Mouse (Mus musculus) CH12.LX (cell line): ENCODE results near the gene Nphp3. TPM values are rescaled to one million over a fixed set of nuclear protein-coding genes. Genes with fewer than 3 reads are reported as not detected.

ENCODE experiments used
- DNase-seq: peaks from one replicate; pipeline ENCODE4 v3.0.0-alpha.2; 2013; ENCODE audit errors: extremely low read depth
- H3K27ac ChIP-seq: 2 replicates; pipeline ENCODE4 v1.5.1; 2012; ENCODE audit warnings: low read depth, mild to moderate bottlenecking, control low read depth, moderate library complexity; ENCODE audit not compliant: insufficient read depth
- H3K27me3 ChIP-seq: replicated peaks from 2 replicates; pipeline ENCODE3; 2012; ENCODE audit warnings: inconsistent platforms
- H3K36me3 ChIP-seq, 2 experiments: replicated peaks in 1 of 2; 2 replicates each; pipeline versions ENCODE3 to v1.6.1; 2012; ENCODE audit warnings: inconsistent platforms in 1 of 2, low read length in 1 of 2, mild to moderate bottlenecking in 1 of 2, mixed read lengths in 1 of 2, moderate library complexity in 1 of 2; ENCODE audit not compliant: control insufficient read depth in 1 of 2, insufficient read depth in 1 of 2
- H3K4me1 ChIP-seq, 2 experiments: 2 replicates each; pipeline ENCODE4 v1.6.1; 2012; ENCODE audit warnings: inconsistent platforms in 1 of 2, moderate library complexity in 1 of 2; ENCODE audit not compliant: insufficient read depth in 2 of 2, control insufficient read depth in 1 of 2
- H3K4me2 ChIP-seq: 2 replicates; pipeline ENCODE4 v1.6.1; 2012; ENCODE audit warnings: low read depth, mild to moderate bottlenecking, control low read depth; ENCODE audit not compliant: poor library complexity, insufficient read depth, severe bottlenecking
- H3K4me3 ChIP-seq, 3 experiments: fragments of 150-350 bp in 1 of 3; sonication (generic) in 1 of 3; replicated peaks in 1 of 3; 2 replicates each; pipeline versions ENCODE3 to v1.5.1; 2011 to 2012; ENCODE audit warnings: low read depth in 2 of 3, low read length in 2 of 3, mild to moderate bottlenecking in 2 of 3, moderate library complexity in 2 of 3, control low read depth in 1 of 3, improper control_type of control experiment in 1 of 3, inconsistent platforms in 1 of 3, mixed read lengths in 1 of 3; ENCODE audit not compliant: poor library complexity in 1 of 3
- H3K79me2 ChIP-seq: replicated peaks from 2 replicates; pipeline ENCODE4 v1.6.1; 2012; ENCODE audit warnings: mild to moderate bottlenecking, moderate library complexity; ENCODE audit not compliant: control insufficient read depth, poor library complexity, insufficient read depth, severe bottlenecking; ENCODE audit errors: extremely low read depth
- H3K9ac ChIP-seq: 2 replicates; pipeline ENCODE4 v1.6.1; 2012; ENCODE audit warnings: low read depth, mild to moderate bottlenecking, control low read depth, moderate library complexity; ENCODE audit not compliant: insufficient read depth
- H3K9me3 ChIP-seq: replicated peaks from 2 replicates; pipeline ENCODE3; 2012; ENCODE audit warnings: low read length, inconsistent platforms, mixed read lengths
- BHLHE40 ChIP-seq: IDR thresholded peaks from 2 replicates; pipeline ENCODE4 v1.6.1; 2011; ENCODE audit warnings: mild to moderate bottlenecking, low read depth, low read length, improper control_type of control experiment
- CHD1 ChIP-seq: IDR thresholded peaks from 2 replicates; pipeline ENCODE4 v1.6.1; 2012; ENCODE audit warnings: low read depth, low read length, improper control_type of control experiment, inconsistent platforms
- E2F4 ChIP-seq: IDR thresholded peaks from 2 replicates; pipeline ENCODE4 v1.6.1; 2011; ENCODE audit warnings: low read depth, low read length, improper control_type of control experiment; ENCODE audit not compliant: insufficient replicate concordance
- ETS1 ChIP-seq: conservative IDR thresholded peaks from 2 replicates; pipeline ENCODE4 v1.6.1; 2012; ENCODE audit warnings: low read depth, mild to moderate bottlenecking, inconsistent platforms, low read length, improper control_type of control experiment, moderate library complexity
- GABPA ChIP-seq: IDR thresholded peaks from 2 replicates; pipeline ENCODE4 v1.6.1; 2012; ENCODE audit warnings: low read depth, low read length, improper control_type of control experiment, inconsistent platforms; ENCODE audit not compliant: insufficient replicate concordance
- HCFC1 ChIP-seq: IDR thresholded peaks from 2 replicates; pipeline ENCODE4 v1.6.1; 2012; ENCODE audit warnings: low read depth, mild to moderate bottlenecking, inconsistent platforms, low read length, improper control_type of control experiment
- IRF4 ChIP-seq: IDR thresholded peaks from 2 replicates; pipeline ENCODE4 v1.6.1; 2014; ENCODE audit warnings: low read depth, mild to moderate bottlenecking, inconsistent platforms, low read length, improper control_type of control experiment
- JUN ChIP-seq: IDR thresholded peaks from 2 replicates; pipeline ENCODE4 v1.6.1; 2011; ENCODE audit warnings: low read depth, mild to moderate bottlenecking, low read length, improper control_type of control experiment, moderate library complexity; ENCODE audit not compliant: insufficient read depth
- JUND ChIP-seq: conservative IDR thresholded peaks from 2 replicates; pipeline ENCODE4 v1.6.1; 2011; ENCODE audit warnings: low read depth, low read length, improper control_type of control experiment
- MAX ChIP-seq: IDR thresholded peaks from 2 replicates; pipeline ENCODE4 v1.6.1; 2011; ENCODE audit warnings: low read length, improper control_type of control experiment
- MEF2A ChIP-seq: IDR thresholded peaks from 2 replicates; pipeline ENCODE4 v1.6.1; 2014; ENCODE audit warnings: low read depth, mild to moderate bottlenecking, inconsistent platforms, low read length, improper control_type of control experiment, borderline replicate concordance
- MXI1 ChIP-seq: IDR thresholded peaks from 2 replicates; pipeline ENCODE4 v1.6.1; 2011; ENCODE audit warnings: mild to moderate bottlenecking, low read depth, low read length, improper control_type of control experiment
- MYC ChIP-seq: IDR thresholded peaks from 2 replicates; pipeline ENCODE4 v1.6.1; 2011; ENCODE audit warnings: low read depth, mild to moderate bottlenecking, improper control_type of control experiment, low read length
- NELFE ChIP-seq: IDR thresholded peaks from 2 replicates; pipeline ENCODE4 v1.6.1; 2011; ENCODE audit warnings: low read depth, low read length, improper control_type of control experiment
- NRF1 ChIP-seq: IDR thresholded peaks from 2 replicates; pipeline ENCODE4 v1.6.1; 2014; ENCODE audit warnings: low read depth, mild to moderate bottlenecking, inconsistent platforms, low read length, improper control_type of control experiment, moderate library complexity
- POLR2A ChIP-seq: IDR thresholded peaks from 2 replicates; pipeline ENCODE4 v1.6.1; 2011; ENCODE audit warnings: low read depth, mild to moderate bottlenecking, improper control_type of control experiment, low read length
- RAD21 ChIP-seq: IDR thresholded peaks from 2 replicates; pipeline ENCODE4 v1.6.1; 2011; ENCODE audit warnings: low read depth, mild to moderate bottlenecking, low read length, improper control_type of control experiment, moderate library complexity
- RCOR1 ChIP-seq: conservative IDR thresholded peaks from 2 replicates; pipeline ENCODE4 v1.6.1; 2012; ENCODE audit warnings: low read depth, mild to moderate bottlenecking, inconsistent platforms, low read length, improper control_type of control experiment
- SIN3A ChIP-seq: IDR thresholded peaks from 2 replicates; pipeline ENCODE4 v1.6.1; 2012; ENCODE audit warnings: low read length, improper control_type of control experiment, inconsistent platforms
- SMC3 ChIP-seq: IDR thresholded peaks from 2 replicates; pipeline ENCODE4 v1.6.1; 2011; ENCODE audit warnings: low read depth, low read length, improper control_type of control experiment
- TBP ChIP-seq: conservative IDR thresholded peaks from 2 replicates; pipeline ENCODE4 v1.6.1; 2011; ENCODE audit warnings: low read depth, low read length, improper control_type of control experiment
- TCF12 ChIP-seq: IDR thresholded peaks from 2 replicates; pipeline ENCODE4 v1.6.1; 2014; ENCODE audit warnings: low read depth, mild to moderate bottlenecking, inconsistent platforms, low read length, improper control_type of control experiment
- UBTF ChIP-seq: IDR thresholded peaks from 2 replicates; pipeline ENCODE4 v1.6.1; 2012; ENCODE audit warnings: low read depth, mild to moderate bottlenecking, inconsistent platforms, low read length, improper control_type of control experiment, moderate library complexity
- USF1 ChIP-seq: IDR thresholded peaks from 2 replicates; pipeline ENCODE4 v1.6.1; 2014; ENCODE audit warnings: low read depth, mild to moderate bottlenecking, inconsistent platforms, low read length, improper control_type of control experiment
- ZKSCAN1 ChIP-seq: IDR thresholded peaks from 2 replicates; pipeline ENCODE4 v1.6.1; 2012; ENCODE audit warnings: low read depth, inconsistent platforms, low read length, improper control_type of control experiment, borderline replicate concordance
- ZMIZ1 ChIP-seq: IDR thresholded peaks from 2 replicates; pipeline ENCODE4 v1.6.1; 2012; ENCODE audit warnings: low read depth, mild to moderate bottlenecking, inconsistent platforms, low read length, improper control_type of control experiment
- ZNF384 ChIP-seq: IDR thresholded peaks from 2 replicates; pipeline ENCODE4 v1.6.1; 2012; ENCODE audit warnings: low read depth, low read length, improper control_type of control experiment, inconsistent platforms
- dilution Hi-C: fragments of 300-500 bp; cut with MboI; formaldehyde crosslinking; loops from 2 replicates; pipeline ENCODE4 v1.14.3; 2020; ENCODE audit warnings: low sequenced_read_pairs; ENCODE audit not compliant: extremely low pct_unique_long_range_greater_than_20kb, extremely low pct_ligation_motif_present
- in situ Hi-C: fragments of 300-500 bp; cut with MboI; formaldehyde crosslinking; loops from 3 replicates; pipeline ENCODE4 v1.14.3; 2019; ENCODE audit warnings: low sequenced_read_pairs, low pct_ligation_motif_present, low pct_unique_long_range_greater_than_20kb, mixed read lengths
- polyA plus RNA-seq: library from polyadenylated mRNA; unstranded; fragments of >175 nt; gene quantifications from 2 replicates; pipeline ENCODE4 v1.2.1, GENCODE M21; 2012; ENCODE audit warnings: low read depth; ENCODE audit not compliant: insufficient read length
- total RNA-seq, 2 experiments: library from RNA; depleted of rRNA; stranded (reverse); fragments of 300-350 nt in 1 of 2; fragments of >200 nt in 1 of 2; gene quantifications; 2 replicates each; pipeline ENCODE4 v1.2.3; 2012 to 2014

The Nphp3 gene
- total and polyA plus RNA-seq, 3 experiments, result 1.3 to 2.9 (median 2.3) TPM

DNA sequence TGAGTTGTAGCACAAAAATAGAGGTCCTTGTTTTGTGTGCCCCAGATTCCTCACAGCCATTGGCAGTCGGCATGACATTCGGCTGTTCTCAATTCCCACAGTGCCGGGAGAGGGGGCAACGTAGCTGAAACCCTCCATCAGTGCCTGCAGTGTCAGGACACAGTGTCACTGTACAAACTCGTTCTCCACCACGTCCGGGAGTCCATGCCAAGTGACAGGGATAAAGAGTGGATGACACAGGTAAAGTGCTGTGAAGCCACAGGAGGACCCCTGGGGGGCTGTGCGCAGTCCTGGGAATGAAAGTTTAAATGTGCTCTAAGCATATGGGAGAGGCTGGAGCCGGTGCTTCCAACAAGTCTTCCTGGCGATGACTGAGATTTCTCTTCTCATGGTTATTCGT lies 27.5 kb downstream of the Nphp3 start:
- Histone ChIP-seq H3K27ac (no peak overlapping the region), H3K4me2 (no peak overlapping the region), H3K79me2 (no peaks in the 10 kb centered on the region), H3K4me3 (no peak overlapping the region), H3K36me3 (peaks cover 0 to 5% of the 10 kb centered on the region in 2 experiments), H3K9ac (no peak overlapping the region), H3K9me3 (peaks cover 2% of the 10 kb centered on the region), H3K27me3 (no peaks in the 10 kb centered on the region), H3K4me1 (no peaks in the 10 kb centered on the region)
- no peak for DNase-seq
- no peak for TF ChIP-seq E2F4
- no peak for TF ChIP-seq RAD21
- no peak for TF ChIP-seq ZNF384
- no peak for TF ChIP-seq TCF12
- TF ChIP-seq ETS1, result no peak
- TF ChIP-seq ZMIZ1, result no peak
- TF ChIP-seq CHD1, result no peak
- no peak for TF ChIP-seq TBP
- TF ChIP-seq SIN3A, result no peak
- no peak for TF ChIP-seq JUN
- no peak for TF ChIP-seq USF1
- TF ChIP-seq NELFE, result no peak
- no peak for TF ChIP-seq MAX
- TF ChIP-seq ZKSCAN1, result no peak
- TF ChIP-seq POLR2A, result no peak
- TF ChIP-seq MEF2A, result no peak
- TF ChIP-seq SMC3, result no peak
- TF ChIP-seq NRF1, result no peak
- no peak for TF ChIP-seq JUND
- TF ChIP-seq IRF4, result no peak
- dilution Hi-C loops (no loop called here), in situ Hi-C loops (no loop called here)

DNA sequence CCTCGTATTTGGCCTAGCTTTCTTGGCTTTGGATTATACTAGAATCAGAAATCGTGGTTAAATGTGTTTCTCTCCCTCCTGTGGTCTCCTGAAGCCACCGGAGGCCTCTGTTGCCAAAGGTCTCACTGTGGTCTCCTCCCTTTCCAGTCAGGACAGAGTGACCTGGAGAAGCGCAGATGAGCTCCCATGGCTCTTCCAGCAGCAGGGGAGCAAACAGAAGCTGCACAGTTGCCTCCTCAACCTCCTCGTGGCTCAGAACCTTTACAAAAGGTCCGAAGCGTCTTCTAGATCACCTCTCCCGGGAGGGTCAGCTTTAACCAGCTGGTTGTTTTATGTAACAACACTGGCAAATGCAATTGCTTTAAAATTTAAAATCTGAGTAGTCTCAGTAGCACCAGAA lies 31.9 kb downstream of the Nphp3 start:
- Histone ChIP-seq H3K4me2 (no peak overlapping the region), H3K4me1 (0 out of 4 replicates have a peak, but pooled peaks cover 0 to 3% of the 10 kb centered on the region in 2 experiments), H3K9me3 (no peaks in the 10 kb centered on the region), H3K9ac (no peak overlapping the region), H3K27ac (no peak overlapping the region), H3K4me3 (no peak overlapping the region), H3K79me2 (no peaks in the 10 kb centered on the region), H3K36me3 (peaks cover 0 to 2% of the 10 kb centered on the region in 2 experiments), H3K27me3 (no peaks in the 10 kb centered on the region)
- in situ Hi-C loops, result no loop called here
- dilution Hi-C loops, result no loop called here
- DNase-seq, result no peak
- TF ChIP-seq MXI1, result no peak
- no peak for TF ChIP-seq BHLHE40
- no peak for TF ChIP-seq UBTF
- no peak for TF ChIP-seq MAX
- no peak for TF ChIP-seq RCOR1
- no peak for TF ChIP-seq JUND
- no peak for TF ChIP-seq HCFC1
- TF ChIP-seq TBP, result no peak
- no peak for TF ChIP-seq MEF2A
- TF ChIP-seq MYC, result no peak
- no peak for TF ChIP-seq SIN3A
- TF ChIP-seq GABPA, result no peak
- TF ChIP-seq POLR2A, result no peak
